Mouse (Mus musculus) liver, adult (tissue): ENCODE measurements around the gene Lrrtm3.

ENCODE experiments used
- GATA4 ChIP-seq: IDR thresholded peaks from 2 replicates; pipeline ENCODE4 v1.6.1; 2014; ENCODE audit warnings: mild to moderate bottlenecking, low read length; ENCODE audit not compliant: insufficient replicate concordance

The Lrrtm3 gene

GRCm38 (mm10) chr10:63978535-63978934 lies 111.5 kb downstream of the Lrrtm3 start:
- TF ChIP-seq GATA4, result no peak

- TF ChIP-seq GATA4, result no peak
Observed at GRCm38 (mm10) chr10:63978101-63978500, 112.0 kb downstream of the Lrrtm3 start.

GRCm38 (mm10) chr10:63972300-63972699 lies 117.8 kb downstream of the Lrrtm3 start:
- no peak for TF ChIP-seq GATA4

- TF ChIP-seq GATA4, result no peak
Observed at GRCm38 (mm10) chr10:63954308-63954930, 135.7 kb downstream of the Lrrtm3 start.

GRCm38 (mm10) chr10:63951481-63951880 lies 138.6 kb downstream of the Lrrtm3 start:
- no peak for TF ChIP-seq GATA4

- no peak for TF ChIP-seq GATA4
Observed at GRCm38 (mm10) chr10:63950867-63951266, 139.2 kb downstream of the Lrrtm3 start.

- TF ChIP-seq GATA4, result no peak
Observed at GRCm38 (mm10) chr10:63947266-63947665, 142.8 kb downstream of the Lrrtm3 start.

GRCm38 (mm10) chr10:63945534-63945933 lies 144.5 kb downstream of the Lrrtm3 start:
- TF ChIP-seq GATA4, result no peak

GRCm38 (mm10) chr10:63933946-63934345 lies 156.1 kb downstream of the Lrrtm3 start:
- TF ChIP-seq GATA4, result no peak

- TF ChIP-seq GATA4, result no peak
Observed at GRCm38 (mm10) chr10:63927334-63927733, 162.7 kb downstream of the Lrrtm3 start, which contains the start of gene Gm10118. Gene Gm10118 (minus strand): TSS chr10:63927434.

GRCm38 (mm10) chr10:63908878-63909277 lies 181.2 kb downstream of the Lrrtm3 start:
- TF ChIP-seq GATA4, result no peak

- no peak for TF ChIP-seq GATA4
Observed at GRCm38 (mm10) chr10:63899891-63900290, 190.2 kb downstream of the Lrrtm3 start.

- TF ChIP-seq GATA4, result no peak
Observed at GRCm38 (mm10) chr10:63894612-63895011, 195.5 kb downstream of the Lrrtm3 start.

GRCm38 (mm10) chr10:63886449-63887088 lies 203.5 kb downstream of the Lrrtm3 start:
- no peak for TF ChIP-seq GATA4

GRCm38 (mm10) chr10:63880462-63880903 lies 209.6 kb downstream of the Lrrtm3 start:
- no peak for TF ChIP-seq GATA4
